In genomic region chr4:62361997-62362396, GRCm38 (mm10) we compare ENCODE assay signal across 9 mouse cellular contexts. TPM values are rescaled to one million over a fixed set of nuclear protein-coding genes. Genes with fewer than 3 reads are reported as not detected.
DNase-seq lines count a peak whose midpoint lies in the region; ATAC-seq and TF ChIP-seq lines count a peak whose summit lies in the region.
"Had no signal": no experiment of that assay in that cellular context is flagged by ENCODE, and none has a peak within 500 bp of the region (broad histone marks: within the 10 kb centered on the region; RNA-seq: fewer than 3 reads in every experiment).

No protein-coding gene starts in this region.

- intact Hi-C loops in heart, postnatal 36 days (cut with DNase I), result loop anchor here (2.0 to 5.0 kb wide), 3 partner anchors 47 to 163 kb away; partner anchors contain the start of genes 4933430I17Rik, Cdc26, Hdhd3 and Pole3

- no peak for ATAC-seq in heart, embryonic 12.5 days (ENCODE audit: insufficient number of reproducible peaks, low FRiP score)
- ATAC-seq in hindbrain, embryonic 13.5 days (ENCODE audit: low FRiP score), result no peak

- H3K9ac ChIP-seq in heart, embryonic 12.5 days, result peak overlapping the region; percentile 30; the same call in 1 of the 2 replicates
- H3K9ac ChIP-seq in ES-Bruce4 (ENCODE audit: low read depth, poor library complexity, severe bottlenecking), result peak overlapping the region; percentile 76
- peak overlapping the region; percentile 87 for H3K9ac ChIP-seq in hindbrain, embryonic 13.5 days

- peaks cover 16% of the 10 kb centered on the region for H3K4me1 ChIP-seq in heart, embryonic 12.5 days (replicated peaks)
- no peaks in the 10 kb centered on the region for H3K4me1 ChIP-seq in ES-Bruce4 (ENCODE audit: control insufficient read depth, insufficient read depth, low read length)
- peaks cover 30% of the 10 kb centered on the region for H3K4me1 ChIP-seq in hindbrain, embryonic 13.5 days (replicated peaks)

- H3K4me3 ChIP-seq in heart, embryonic 12.5 days, result peak overlapping the region; percentile 75
- H3K4me3 ChIP-seq in ES-Bruce4 (ENCODE audit: low read depth, low read length) (no peak overlapping the region), macrophage (ENCODE audit: inconsistent target) (peak overlapping the region; percentile 94)
- H3K4me3 ChIP-seq in hindbrain, embryonic 13.5 days, result peak overlapping the region; percentile 73

- no peaks in the 10 kb centered on the region for H3K9me3 ChIP-seq in heart, embryonic 12.5 days (replicated peaks)
- H3K9me3 ChIP-seq in ES-Bruce4 (replicated peaks; ENCODE audit: control insufficient read depth, insufficient read depth, low read length, poor library complexity, severe bottlenecking), result no peaks in the 10 kb centered on the region
- no peaks in the 10 kb centered on the region for H3K9me3 ChIP-seq in hindbrain, embryonic 13.5 days

- TF ChIP-seq EP300 in ES-Bruce4 (IDR thresholded peaks at IDR 0.05; ENCODE audit: insufficient read depth, low read depth, low read length), result no peak

- no peak overlapping the region for H3K27ac ChIP-seq in heart, embryonic 12.5 days (ENCODE audit: poor library complexity, severe bottlenecking)
- H3K27ac ChIP-seq in ES-Bruce4 (ENCODE audit: insufficient read depth, low read length) (no peak overlapping the region), macrophage (0 out of 2 replicates have a peak overlapping the region, but pooled peaks have one; percentile 73)
- no peak overlapping the region for H3K27ac ChIP-seq in hindbrain, embryonic 13.5 days

- TF ChIP-seq POLR2A in ES-Bruce4 (IDR thresholded peaks at IDR 0.05; ENCODE audit: insufficient read depth, low read length), result no peak

- DNase-seq in heart, postnatal 36 days, result no peak
- no peak for DNase-seq in urinary bladder, postnatal 10 days (ENCODE audit: low spot score)
- no peak for DNase-seq in right cerebral cortex, postnatal 10 days (ENCODE audit: low spot score in 2 of 2)
- no peak for DNase-seq in lung, adult 18-20 months
- DNase-seq: right cerebral cortex, adult 18-20 months had no signal

- H3K79me2 ChIP-seq in macrophage (ENCODE audit: inconsistent target), result peaks cover 87% of the 10 kb centered on the region

- H3K4me2 ChIP-seq in heart, embryonic 12.5 days, result peak overlapping the region; percentile 80
- H3K4me2 ChIP-seq in hindbrain, embryonic 13.5 days, result peak overlapping the region; percentile 76

- 0 out of 2 replicates have a peak, but pooled peaks cover 4% of the 10 kb centered on the region for H3K36me3 ChIP-seq in heart, embryonic 12.5 days
- no peaks in the 10 kb centered on the region for H3K36me3 ChIP-seq in ES-Bruce4 (ENCODE audit: control insufficient read depth, insufficient read depth, low read length, poor library complexity, severe bottlenecking)
- H3K36me3 ChIP-seq in hindbrain, embryonic 13.5 days, result no peaks in the 10 kb centered on the region
- no peaks in the 10 kb centered on the region for H3K36me3 ChIP-seq in macrophage (ENCODE audit: inconsistent target)

- WGBS in heart, embryonic 12.5 days, result 65% methylated on average over 1 of the region's 1 CpGs
- 95% methylated on average over 1 of the region's 1 CpGs for WGBS in hindbrain, embryonic 13.5 days
- 100% methylated on average over 1 of the region's 1 CpGs for WGBS in macrophage (ENCODE audit: missing documents)

- no peaks in the 10 kb centered on the region for H3K27me3 ChIP-seq in heart, embryonic 12.5 days (replicated peaks)
- no peaks in the 10 kb centered on the region for H3K27me3 ChIP-seq in ES-Bruce4 (ENCODE audit: control insufficient read depth, insufficient read depth, low read length, poor library complexity, severe bottlenecking)
- H3K27me3 ChIP-seq in hindbrain, embryonic 13.5 days, result no peaks in the 10 kb centered on the region

- no peak for TF ChIP-seq CTCF in ES-Bruce4 (IDR thresholded peaks at IDR 0.05; ENCODE audit: low read depth, low read length)

RNA-seq across cellular contexts. Expression of gene Slc31a1, which starts 1.5 kb away (rescaled TPM):
- 50.5 and 52.0 TPM in 2 replicates for polyA plus RNA-seq in heart, embryonic 12.5 days (2016; fragmentation: Nextera tagmentation; extraction: Ambion mirVana)
- total RNA-seq in heart, postnatal 36 days (2021), result 10 to 100 TPM; 18.8 to 20.3 TPM
- polyA plus RNA-seq in ES-Bruce4 (2011; ENCODE audit: insufficient read depth, insufficient read length, low read depth, missing spikeins) (56.2 and 56.8 TPM in 2 replicates), macrophage (2018) (73.8 to 99.5 TPM (median 84.1 TPM) in 3 replicates)
- polyA plus RNA-seq in hindbrain, embryonic 13.5 days (2015; fragmentation: Nextera tagmentation; extraction: Ambion mirVana), result 40.1 and 44.2 TPM in 2 replicates
- 10 to 100 TPM in 25 of 26 experiments, 1 to 10 TPM in 1; 9.1 to 64.5 (median 30.9) TPM for total RNA-seq in macrophage (2018; cell fraction: chromatin; rRNA removed)
- 100 to 1,000 TPM in 13 of 26 experiments, 10 to 100 TPM in 13; 80.7 to 117 (median 99.3) TPM for total RNA-seq in macrophage (2018; cell fraction: cytosol; rRNA removed)
- total RNA-seq in macrophage (2018; cell fraction: nucleus; rRNA removed), result 100 to 1,000 TPM in 10 of 26 experiments, 10 to 100 TPM in 16; 37.3 to 132 (median 94.5) TPM

RNA-seq across cellular contexts. Expression of gene Fkbp15, which starts 1.6 kb away (rescaled TPM):
- 18.2 and 19.6 TPM in 2 replicates for polyA plus RNA-seq in heart, embryonic 12.5 days (2016; fragmentation: Nextera tagmentation; extraction: Ambion mirVana)
- total RNA-seq in heart, postnatal 36 days (2021), result 10 to 100 TPM; 19.3 to 23.2 TPM
- polyA plus RNA-seq in ES-Bruce4 (2011; ENCODE audit: insufficient read depth, insufficient read length, low read depth, missing spikeins) (18.5 and 22.1 TPM in 2 replicates), macrophage (2018) (137 to 171 TPM (median 154 TPM) in 3 replicates)
- polyA plus RNA-seq in hindbrain, embryonic 13.5 days (2015; fragmentation: Nextera tagmentation; extraction: Ambion mirVana), result 22.9 and 25.4 TPM in 2 replicates
- total RNA-seq in macrophage (2018; cell fraction: chromatin; rRNA removed), result 100 to 1,000 TPM; 169 to 626 (median 517) TPM
- total RNA-seq in macrophage (2018; cell fraction: cytosol; rRNA removed), result 100 to 1,000 TPM; 103 to 194 (median 146) TPM
- total RNA-seq in macrophage (2018; cell fraction: nucleus; rRNA removed), result 100 to 1,000 TPM; 122 to 388 (median 268) TPM

RNA-seq across cellular contexts. Expression of gene Cdc26, which starts 46.4 kb away (rescaled TPM):
- polyA plus RNA-seq in heart, embryonic 12.5 days (2016; fragmentation: Nextera tagmentation; extraction: Ambion mirVana), result 90.4 and 90.8 TPM in 2 replicates
- 10 to 100 TPM; 42.7 to 43.6 TPM for total RNA-seq in heart, postnatal 36 days (2021)
- polyA plus RNA-seq in ES-Bruce4 (2011; ENCODE audit: insufficient read depth, insufficient read length, low read depth, missing spikeins), result 61.9 and 69.0 TPM in 2 replicates
- polyA plus RNA-seq in hindbrain, embryonic 13.5 days (2015; fragmentation: Nextera tagmentation; extraction: Ambion mirVana), result 95.8 and 102 TPM in 2 replicates
- 10 to 100 TPM in 25 of 26 experiments, 1 to 10 TPM in 1; 8.2 to 48.8 (median 29.2) TPM for total RNA-seq in macrophage (2018; cell fraction: chromatin; rRNA removed)
- 10 to 100 TPM; 20.7 to 51.3 (median 40.0) TPM for total RNA-seq in macrophage (2018; cell fraction: cytosol; rRNA removed)
- 10 to 100 TPM; 10.3 to 50.8 (median 29.1) TPM for total RNA-seq in macrophage (2018; cell fraction: nucleus; rRNA removed)
- polyA plus RNA-seq in macrophage (2018), result 50.7 to 54.2 TPM (median 53.2 TPM) in 3 replicates

RNA-seq across cellular contexts. Expression of gene Prpf4, which starts 46.6 kb away (rescaled TPM):
- polyA plus RNA-seq in heart, embryonic 12.5 days (2016; fragmentation: Nextera tagmentation; extraction: Ambion mirVana), result 14.9 and 15.3 TPM in 2 replicates
- 10 to 100 TPM in 1 of 2 experiments, 1 to 10 TPM in 1; 10.0 to 10.6 TPM for total RNA-seq in heart, postnatal 36 days (2021)
- polyA plus RNA-seq in ES-Bruce4 (2011; ENCODE audit: insufficient read depth, insufficient read length, low read depth, missing spikeins) (27.7 and 29.2 TPM in 2 replicates), macrophage (2018) (6.8 to 12.3 TPM (median 10.3 TPM) in 3 replicates)
- polyA plus RNA-seq in hindbrain, embryonic 13.5 days (2015; fragmentation: Nextera tagmentation; extraction: Ambion mirVana), result 17.0 and 17.8 TPM in 2 replicates
- 10 to 100 TPM in 22 of 26 experiments, 1 to 10 TPM in 4; 3.8 to 95.4 (median 24.6) TPM for total RNA-seq in macrophage (2018; cell fraction: chromatin; rRNA removed)
- total RNA-seq in macrophage (2018; cell fraction: cytosol; rRNA removed), result 10 to 100 TPM in 12 of 26 experiments, 1 to 10 TPM in 14; 4.8 to 18.1 (median 9.8) TPM
- 10 to 100 TPM in 21 of 26 experiments, 1 to 10 TPM in 5; 4.4 to 67.9 (median 19.0) TPM for total RNA-seq in macrophage (2018; cell fraction: nucleus; rRNA removed)

Comparison
In these comparisons a context has a peak if more than half of its experiments do, and no peak if none do; other contexts are left out.
1. H3K9ac ChIP-seq: peak in every context shown above with its lines; median percentile 87 in hindbrain, embryonic 13.5 days; 76 in ES-Bruce4; 30 in heart, embryonic 12.5 days.